Mouse (Mus musculus): ENCODE results near the gene Cog2.

DNA sequence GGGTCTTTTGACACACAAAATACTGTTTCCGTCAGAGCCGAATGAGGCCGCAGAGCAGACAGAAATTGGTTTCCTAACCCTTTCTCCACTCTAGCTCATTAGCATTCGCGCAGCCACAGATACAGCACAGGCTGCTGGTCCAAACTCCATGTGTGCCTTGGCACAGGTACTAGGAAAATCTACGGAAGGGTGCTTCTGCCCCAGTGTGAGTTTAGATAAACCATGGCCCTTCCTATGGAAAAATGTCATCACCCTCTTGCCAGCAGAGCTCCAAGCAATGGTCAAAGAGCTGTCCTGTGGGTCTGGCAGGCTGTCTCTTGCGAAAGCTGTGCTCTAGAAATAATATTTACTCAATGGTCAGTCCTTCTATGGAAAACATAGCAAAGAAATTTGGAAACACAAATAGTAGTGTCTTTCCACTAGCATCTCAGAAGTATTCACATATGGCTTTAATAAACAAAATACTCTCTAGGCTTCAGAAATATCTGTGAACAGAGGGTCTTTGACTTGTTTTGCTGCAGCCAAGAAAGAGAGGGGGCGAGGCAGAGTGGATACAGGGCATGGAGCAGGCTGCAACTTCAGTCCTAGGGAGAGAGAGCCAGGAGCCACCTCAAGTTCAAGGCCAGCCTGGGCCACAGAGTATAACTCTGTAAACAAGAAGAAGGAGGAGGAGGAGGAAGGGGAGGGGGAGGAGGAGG, 51.3 kb downstream of the Cog2 start:
- TF ChIP-seq FLI1 (IDR thresholded peaks at IDR 0.05; ENCODE audit: low read length) = no peak
- no peak for TF ChIP-seq GATA1 (IDR thresholded peaks at IDR 0.05; ENCODE audit: borderline replicate concordance, low read length)
